Mouse (Mus musculus) cerebellum, adult 11 months (tissue): ENCODE measurements around the gene Ano8.

Source experiments
- DNase-seq: peaks from one replicate; pipeline ENCODE4 v3.0.0; 2022

Ano8 gene

DNA sequence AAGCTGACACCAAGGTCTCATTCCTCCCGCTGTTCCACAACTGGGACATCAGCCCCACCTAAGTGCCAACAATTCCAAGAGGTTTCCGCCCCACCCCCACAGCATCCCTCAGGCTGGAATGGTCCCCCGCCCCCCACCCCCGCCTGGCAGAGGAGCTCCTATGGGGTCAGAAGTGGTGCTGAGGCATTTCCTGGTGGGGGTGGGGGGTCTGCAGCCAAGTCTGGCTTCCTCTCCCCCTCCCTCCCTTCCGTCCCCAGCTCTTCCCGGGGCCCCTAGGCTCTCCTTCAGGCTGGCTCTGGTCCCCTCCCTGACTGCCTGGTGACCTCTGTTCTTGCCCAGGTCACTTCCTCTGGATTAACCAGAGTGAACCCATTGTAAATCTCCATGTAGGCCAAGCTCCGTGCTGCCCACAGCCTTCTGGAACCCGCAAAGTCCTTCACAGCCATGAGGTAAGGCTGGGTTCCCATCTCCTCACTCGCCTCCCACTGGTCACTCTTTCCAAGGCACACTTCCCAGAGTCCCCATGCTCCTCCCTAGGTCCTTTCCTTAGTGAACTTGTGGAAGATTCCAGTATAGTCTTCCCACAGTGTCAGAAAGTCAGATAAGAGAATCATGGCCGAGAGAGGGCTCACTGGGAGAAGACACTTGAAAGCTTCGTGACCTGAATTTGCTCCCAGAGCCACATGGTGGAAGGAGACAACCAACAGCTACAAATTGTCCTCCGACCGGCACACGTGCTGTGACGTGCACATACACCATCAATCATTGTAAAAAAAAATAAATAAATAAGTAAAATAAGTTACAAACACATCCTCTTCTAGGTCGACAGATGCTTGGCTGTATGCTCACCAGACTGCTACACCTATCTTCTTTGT lies 13.3 kb upstream of the Ano8 start:
- DNase-seq = no peak

DNA sequence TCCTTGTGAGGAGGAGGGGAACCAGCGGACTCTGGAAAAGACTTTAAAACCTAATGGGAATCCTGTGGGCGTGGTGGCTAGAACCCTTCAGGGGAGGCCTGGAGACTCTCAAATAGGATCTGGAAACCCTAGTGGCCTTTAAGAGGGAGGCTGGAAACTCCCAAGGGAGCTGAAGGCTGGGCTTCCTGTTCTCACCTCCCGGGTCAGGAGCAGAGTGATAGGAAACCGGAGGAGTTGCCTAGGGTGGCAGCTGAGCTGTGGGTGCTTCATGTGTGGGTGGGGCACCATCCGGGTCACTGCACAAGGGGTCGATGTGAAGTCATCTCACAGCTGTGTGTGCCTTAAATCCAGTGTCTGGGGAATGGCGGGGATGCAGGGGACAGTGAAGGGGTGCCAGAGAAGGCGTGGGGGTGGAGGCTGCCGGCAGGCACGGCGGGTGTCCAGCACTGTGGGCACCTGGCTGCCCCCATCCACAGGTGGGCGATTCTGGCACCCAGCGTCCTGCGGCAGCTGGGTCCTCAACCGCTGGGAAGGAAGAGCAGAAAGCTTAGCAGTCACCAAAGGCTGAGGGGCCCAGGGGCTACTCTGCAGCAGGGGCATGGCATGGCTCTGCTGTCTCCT lies 12.2 kb upstream of the Ano8 start:
- DNase-seq = peak; percentile 24

DNA sequence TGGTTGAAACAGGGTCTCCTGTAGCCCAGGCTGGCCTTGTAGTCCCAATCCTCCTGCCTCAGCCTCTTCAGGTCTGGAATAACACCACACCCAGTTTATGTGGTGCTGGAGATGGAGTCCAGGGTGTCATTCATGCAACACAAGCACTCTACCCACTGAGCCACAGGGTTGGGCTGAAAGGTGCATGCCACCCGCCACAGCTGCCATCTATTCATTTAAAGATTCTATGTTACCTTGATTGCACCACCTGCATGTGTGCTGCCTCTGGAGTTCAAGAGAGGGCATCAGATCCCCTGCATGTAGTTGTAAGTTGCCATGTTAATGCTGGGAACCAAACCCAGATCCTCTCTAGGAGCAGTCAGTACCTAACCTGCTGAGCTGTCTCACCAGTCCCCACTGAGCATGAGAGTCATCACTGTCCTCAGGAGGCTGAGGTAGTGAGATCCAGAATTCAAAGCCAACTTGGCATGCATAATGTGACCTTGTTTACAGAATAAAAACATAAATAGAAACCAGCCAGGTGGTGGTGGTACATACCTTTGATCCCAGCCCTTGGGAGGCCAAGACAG lies 11.4 kb upstream of the Ano8 start:
- DNase-seq = peak; percentile 24

DNA sequence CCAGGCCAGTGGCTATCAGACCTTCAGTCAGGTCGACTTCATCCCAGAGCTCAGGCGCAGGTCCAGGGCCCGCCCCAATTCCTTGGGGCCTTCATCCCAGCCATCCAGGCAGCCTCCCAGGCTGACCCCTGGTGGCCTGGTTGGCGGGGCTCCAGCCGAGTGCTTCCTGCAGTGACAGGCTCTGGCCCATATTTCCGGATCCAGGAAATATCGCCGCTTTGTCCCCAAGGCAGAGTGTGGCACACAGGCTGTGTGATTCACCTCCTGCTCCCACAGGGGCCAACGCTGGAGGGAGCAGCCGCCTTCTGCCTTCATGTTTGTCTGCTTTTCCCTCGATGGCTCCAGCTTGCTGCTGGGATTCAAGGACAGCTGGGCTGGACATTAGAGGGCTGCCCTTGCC lies 10.7 kb upstream of the Ano8 start:
- peak; percentile 67 for DNase-seq

DNA sequence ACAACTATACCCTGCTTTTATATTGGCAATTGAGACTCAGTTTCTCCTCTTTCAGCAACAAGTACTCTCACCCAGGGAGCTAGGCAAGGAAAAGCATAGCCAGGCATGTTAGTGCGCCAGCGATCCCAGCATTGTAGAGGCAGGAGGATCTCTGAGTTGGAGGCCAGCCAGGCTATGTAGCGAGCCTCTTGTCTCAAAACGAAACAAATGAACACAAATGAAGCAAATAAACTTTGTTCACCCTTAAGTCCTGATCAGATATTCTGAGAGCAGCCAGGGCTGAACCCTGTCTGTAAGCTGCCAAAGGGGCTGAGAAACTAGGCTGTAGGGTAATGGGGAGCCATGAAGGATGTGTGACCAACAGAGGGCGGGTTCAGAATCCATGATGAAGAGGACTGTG lies 10.0 kb upstream of the Ano8 start:
- DNase-seq = peak; percentile 26

DNA sequence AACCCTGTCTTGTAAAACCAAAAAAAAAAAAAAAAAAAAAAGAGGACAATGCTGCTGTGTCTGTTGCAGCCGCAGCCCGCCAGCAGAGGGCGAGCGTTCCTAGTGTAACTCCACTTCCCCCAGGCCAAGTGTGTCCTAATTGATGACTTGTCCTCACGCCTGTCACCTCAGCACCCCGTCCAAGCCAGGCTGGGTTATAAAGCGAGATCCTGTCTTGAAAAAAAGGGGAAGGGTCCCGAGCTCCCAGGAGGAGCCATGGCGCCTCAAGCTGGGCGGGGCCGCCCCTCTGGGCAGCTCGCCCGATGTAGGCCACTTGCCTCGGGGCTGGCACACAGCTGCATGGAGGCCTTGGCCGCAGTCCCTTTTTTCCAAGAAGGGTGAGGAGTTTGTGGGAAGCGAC lies 9.3 kb upstream of the Ano8 start:
- DNase-seq = peak; percentile 84

DNA sequence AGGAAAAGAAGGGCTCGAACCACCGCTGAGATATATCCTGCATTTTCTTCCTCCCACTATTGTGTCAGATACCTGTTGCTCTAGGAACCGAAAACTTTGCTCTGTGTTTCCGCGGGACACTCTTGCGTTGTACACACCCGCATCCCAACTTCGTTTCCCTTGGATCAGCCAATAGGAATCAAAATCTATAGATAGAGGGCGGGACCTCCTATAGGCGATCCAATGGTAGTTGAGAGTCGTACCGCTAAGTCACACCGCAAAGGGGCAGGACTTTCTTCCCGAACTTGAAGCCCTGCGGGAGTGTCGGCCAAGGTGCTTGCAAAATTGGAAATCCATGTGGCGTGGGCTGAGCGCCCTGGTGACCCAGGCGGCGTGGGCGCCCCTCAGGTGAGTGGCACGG lies 2.7 kb upstream of the Ano8 start:
- peak; percentile 82 for DNase-seq

DNA sequence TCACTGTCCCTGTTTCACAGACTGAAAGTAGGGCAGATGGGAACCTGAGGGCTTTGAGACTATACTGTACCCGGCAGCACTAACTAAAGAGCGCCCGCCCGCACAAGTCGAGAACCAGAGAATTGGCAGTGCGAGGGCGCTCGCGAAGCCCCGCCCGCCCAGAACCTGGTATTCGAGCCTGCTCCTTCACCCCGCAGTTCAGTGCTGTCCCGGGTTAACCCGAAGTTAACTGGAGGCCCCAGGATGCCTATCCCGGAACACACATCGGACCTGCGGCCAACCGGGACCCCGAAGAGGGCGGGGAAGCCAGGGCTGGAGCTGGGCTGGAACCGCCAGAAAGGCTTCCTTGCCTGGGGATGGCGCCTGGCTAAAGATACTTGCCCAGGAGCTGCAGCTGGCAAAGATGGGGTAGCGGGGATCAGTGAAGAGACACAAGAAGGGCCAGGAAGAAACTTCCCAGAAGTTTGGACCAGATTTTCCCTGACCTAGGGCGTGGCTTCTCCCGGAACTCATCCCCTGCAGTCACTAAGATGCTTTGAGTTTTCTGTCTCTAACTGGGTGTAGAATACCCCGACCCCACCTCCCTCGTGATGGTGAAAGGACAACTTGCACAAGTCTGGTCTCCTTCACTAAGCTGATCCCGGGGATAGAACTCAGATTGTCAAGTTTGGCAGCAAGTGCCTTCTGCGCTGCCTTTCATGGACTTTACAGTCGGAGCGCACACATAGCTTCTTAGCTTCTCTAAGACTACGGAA lies 2.1 kb upstream of the Ano8 start, which contains the start of gene Gtpbp3:
TSS of gene Gtpbp3 (plus strand) at position 413 of the 755 bp plus-strand sequence.
- peak; percentile 65 for DNase-seq

DNA sequence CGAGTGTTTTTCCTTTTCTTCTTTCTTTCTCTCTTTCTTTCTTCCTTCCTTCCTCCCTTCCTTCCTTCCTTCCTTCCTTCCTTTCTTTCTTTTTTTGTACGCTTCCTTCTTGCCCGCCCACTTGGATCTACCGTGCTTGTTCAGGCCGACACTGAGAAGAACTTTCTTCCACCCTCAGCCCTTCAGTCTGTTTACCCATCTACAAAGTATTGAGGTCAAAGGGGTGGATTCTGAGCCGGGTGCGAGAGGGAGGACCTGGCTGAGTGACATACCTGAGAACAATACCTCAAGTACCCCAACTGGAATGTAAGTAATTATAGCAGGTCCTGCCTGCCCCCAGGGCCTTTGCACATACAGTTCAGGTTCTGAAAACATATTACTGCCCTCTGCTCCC lies 370 bp upstream of the Ano8 start:
- no peak for DNase-seq

DNA sequence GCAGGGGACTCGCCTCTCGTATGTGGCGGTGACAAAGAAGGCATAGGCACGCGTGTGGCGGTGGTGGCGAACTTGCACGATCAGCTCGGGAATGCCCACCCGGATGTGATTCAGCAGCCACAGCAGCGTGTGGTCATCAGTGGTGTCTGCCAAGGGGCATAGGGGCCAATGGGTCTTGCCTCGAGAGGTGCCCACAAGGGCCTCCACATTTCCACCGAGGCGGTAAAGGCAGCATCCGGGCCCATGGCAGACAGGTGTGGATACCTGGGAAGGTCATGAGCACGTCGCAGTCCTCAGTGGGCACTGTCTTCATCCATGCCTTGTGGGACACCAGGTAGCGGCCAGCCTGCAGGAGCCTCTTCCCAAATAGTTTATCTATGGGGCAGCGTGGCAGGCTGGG lies 1.0 kb downstream of the Ano8 start:
- DNase-seq = no peak

DNA sequence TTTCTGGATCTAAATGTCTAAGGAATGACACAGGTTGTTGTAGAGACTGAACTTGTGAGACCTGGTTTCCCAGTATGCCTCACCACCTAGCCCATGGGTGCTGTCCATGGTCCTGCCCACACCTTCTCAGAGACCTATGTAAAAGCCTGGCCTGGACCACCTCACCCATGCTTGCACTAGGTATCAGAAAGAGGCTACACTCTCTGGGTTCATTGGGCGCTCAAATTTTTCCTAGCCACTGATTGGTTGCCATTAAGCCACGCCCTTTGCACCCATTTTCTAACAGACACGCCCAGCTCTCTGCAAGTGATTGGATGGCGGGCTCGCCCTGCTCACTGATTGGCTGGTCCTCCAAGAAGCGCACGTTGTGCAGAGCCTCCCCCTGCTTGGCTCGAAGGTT lies 1.8 kb downstream of the Ano8 start:
- DNase-seq = no peak

DNA sequence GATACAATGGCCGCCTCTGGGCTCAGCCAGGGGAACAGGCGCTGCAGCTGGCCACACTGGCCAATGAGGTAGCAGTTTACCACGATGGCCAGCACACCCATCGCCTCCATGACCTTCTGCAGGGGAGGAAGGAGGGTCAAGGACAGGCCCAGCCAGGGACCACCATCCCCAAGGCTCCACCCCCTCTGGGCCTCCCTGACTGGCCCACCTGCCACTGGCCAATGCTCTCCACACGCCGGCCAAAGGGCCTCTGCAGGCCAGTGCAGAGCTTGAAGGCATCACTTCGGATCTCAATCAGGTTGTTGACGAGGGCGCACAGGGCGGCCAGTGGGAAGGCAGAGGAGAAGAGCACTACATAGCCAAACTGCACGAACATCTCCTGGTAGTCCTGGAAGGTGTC lies 6.8 kb downstream of the Ano8 start:
- no peak for DNase-seq

DNA sequence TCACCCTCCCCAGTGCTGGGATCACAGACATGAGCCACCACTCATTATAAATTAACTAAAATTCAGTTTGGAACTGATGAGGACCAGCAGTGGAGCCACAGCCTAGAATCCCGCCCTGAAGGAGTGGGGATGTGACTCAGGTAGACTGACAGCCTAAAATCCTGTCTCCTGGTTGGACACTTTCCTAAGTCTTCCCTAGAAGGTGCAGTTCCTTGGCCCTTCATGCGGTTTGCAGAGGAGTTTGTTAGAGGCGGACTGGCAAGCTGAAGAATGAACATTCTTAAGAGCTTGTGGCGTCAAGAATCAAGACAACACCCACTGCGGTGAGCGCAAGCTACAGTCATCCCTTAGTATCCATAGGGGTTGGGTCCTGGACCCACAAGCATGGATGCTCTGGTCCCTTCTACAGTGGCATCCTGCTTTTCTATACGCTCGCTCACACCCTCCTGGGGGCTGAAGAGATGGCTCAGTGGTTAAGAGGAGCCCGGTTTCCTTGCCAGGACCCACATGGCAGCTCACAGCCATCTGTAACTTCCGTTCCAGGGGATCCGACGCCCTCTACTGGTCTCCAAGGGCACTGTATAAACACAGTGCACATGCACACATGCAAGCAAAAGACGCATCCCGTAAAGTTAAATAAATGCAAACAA lies 8.4 kb downstream of the Ano8 start:
- DNase-seq = no peak

DNA sequence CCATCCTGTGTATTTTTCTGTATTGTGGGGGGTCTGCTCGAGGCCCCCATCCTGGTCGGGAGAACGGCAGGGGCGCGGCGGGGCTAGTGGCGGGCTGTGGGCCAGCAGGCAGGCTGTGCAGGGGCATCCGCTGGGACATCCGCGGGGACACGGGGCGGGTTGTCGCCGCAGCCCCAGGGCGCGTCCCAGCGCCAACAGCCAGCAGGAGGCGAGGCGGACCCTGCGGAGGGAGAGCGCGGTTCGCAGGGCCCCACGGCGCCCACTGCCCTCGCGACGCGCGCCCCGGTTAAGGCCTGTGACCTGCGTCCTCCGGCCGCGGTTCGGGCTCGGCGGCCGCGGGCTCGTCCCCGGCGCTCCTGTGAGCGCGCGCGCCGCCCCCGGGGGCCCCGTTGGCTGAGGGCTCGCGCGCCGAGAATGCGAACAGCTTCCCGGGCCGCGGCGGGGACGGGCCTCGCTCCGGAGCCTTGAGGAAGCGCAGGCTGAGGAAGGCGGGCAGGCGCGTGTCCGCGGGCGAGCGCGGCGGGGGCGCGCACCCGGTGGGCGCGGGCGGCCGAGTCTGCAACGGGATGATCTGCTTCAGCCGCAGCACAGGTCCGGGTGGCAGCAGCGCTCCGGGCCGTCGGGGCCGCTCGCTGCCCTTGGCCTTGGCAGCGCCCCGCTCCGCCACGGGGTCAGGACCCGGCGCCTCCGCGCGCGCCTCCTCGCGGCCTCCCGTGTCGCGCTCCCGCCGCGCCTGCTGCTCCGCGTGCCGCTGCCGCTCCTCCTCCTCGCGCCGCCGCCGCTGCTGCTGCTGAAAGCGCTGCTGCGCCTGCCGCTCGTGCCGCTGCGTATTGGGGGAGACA lies 9.4 kb downstream of the Ano8 start:
- DNase-seq = peak; percentile 85

DNA sequence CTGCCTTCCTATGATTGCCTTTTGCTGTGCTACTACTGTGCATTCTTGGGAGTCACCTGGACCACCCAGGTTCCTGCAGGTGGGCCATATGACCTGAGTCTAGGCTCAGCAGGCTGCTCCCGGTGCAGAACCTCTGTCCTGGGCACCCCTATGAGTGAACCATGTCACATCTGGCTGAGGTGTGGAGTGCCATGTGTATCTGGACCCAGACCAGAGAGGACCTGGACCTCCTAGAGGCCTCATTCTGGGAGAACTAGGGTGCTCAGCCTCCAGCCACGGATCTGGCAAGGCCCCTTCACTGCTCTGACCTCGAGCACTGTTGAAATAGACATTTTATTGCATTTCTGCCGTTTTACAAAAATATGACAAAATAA lies 10.1 kb downstream of the Ano8 start:
- no peak for DNase-seq

DNA sequence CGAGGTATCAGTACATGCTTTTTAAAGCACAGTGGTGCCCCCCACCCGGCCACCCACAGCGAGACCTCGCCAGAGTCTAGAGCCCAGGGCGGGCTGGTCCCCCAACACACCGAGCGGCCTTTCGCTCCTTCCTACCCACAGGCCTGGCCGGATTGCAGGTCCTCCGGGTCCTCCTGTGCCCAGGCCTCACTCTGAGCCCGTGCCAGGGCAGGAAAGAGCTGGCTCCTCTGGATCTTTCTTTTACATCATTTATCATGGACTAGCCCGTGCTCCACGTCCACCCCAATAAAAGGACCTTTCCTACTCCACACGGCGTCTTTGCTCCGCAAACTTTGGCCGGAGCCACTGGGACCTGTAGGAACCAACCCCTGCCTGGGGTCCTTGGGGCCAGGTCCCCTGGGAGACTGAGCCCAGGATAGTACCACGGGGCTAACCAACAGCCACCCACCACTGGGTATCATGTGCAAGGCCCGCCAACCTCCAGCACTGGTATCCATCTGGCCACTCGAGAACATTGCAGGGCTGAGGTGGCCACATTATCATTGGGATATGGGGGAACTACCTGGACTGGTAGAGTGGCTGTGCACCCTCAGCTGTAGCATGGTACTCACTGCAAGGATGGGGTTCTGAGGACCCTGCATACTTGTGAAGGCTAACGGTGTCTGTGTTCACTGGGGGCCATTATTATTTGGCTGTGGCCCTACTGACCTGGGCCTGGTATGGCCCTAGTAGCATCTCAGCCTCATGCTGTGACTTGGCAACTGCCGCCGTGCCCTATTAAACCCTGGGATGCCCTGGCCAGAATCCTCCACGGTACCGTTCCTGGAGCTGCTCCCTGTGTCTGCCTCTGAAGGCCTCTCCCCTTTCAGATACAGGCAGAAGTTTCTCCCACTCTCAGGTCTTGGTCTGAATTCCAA lies 10.7 kb downstream of the Ano8 start:
- DNase-seq = peak; percentile 66

DNA sequence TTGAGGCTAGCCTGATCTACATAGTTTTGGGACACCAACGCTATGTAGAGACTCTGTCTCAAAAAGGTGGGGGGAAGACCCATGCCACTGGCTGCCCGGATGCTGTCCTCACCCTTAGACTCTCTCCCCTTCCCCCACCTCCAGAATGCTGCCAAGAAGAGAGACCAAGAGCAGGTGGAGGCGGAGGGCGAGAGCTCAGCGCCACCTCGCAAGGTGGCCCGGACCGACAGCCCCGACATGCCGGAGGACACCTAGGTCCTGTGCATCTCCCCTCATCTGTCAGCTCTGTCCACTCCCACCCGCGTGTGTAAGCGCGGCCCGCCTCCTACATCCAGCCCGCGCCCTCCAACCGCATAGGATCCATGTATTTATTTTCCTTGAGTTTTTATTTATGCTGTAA lies 11.4 kb downstream of the Ano8 start:
- DNase-seq = no peak

DNA sequence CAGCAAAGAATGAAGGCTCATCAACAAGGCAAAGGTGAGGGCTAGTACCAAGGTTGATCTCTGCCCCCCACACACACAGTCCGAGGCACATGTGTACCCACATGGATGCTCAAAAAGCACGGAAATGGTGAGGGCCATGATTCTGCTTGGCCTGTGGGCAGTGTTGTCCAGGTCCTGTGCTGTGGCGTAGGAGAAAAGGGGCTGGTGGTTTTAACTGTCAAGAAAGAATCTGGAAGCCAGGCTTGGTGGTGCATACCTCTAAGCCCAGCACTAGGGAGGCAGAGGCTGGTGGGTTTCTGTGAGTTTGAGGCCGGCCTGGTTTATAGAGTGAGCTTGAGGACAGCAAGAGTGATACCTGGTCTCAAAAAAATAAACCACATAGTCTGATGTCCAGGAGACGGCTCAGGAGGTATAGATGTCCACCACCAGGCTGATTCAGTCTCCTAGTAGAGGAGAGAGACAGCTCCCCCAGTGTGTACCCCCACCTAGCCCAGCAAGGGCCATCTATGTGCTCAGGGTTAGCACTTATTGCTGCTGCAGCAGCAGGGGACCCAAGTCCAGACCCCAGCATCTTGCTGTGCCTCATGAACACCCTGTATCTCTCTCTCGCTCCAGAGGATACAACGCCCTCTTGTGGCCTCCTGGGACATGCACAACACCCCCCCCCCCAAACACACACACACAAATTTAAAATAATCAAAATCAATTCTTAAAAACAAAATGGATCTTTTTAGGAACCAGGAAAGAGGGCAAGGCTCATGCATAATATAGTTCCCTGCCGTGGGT lies 13.0 kb downstream of the Ano8 start:
- DNase-seq = peak; percentile 6

DNA sequence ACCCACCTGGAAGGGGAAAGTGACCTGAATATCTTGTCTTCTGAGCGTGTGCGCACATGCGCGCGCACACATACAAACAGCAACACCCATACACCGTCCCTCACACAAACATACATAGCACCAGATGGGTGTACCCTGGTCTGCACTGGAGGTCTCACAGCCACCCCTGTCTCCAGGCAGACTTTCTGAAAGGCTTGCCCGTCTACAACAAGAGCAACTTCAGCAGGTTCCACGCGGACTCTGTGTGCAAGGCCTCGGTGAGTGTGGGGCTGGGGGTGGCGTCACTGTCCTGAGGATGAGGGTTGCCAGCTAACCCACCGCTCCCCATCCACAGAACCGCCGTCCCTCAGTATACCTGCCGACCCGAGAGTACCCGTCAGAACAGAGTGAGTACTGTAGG lies 13.9 kb downstream of the Ano8 start:
- DNase-seq = no peak

DNA sequence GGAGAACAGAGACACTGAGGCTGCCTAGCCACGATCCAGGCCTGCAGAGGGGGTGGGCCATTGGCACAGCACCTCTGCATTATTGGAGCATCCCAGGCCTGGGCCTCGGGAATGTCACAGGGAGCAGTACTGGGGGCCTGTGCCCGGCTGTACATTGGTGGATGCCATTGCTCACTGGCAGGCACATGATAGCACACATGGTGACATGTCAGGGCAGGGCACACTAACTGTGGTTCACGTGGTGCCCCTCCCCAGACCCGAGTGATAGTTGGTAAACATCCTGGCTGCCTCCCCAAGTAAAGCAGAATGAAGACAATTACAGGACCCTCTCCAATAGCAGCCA lies 14.9 kb downstream of the Ano8 start:
- peak; percentile 28 for DNase-seq
